Mouse (Mus musculus): ENCODE data around the gene Prune2.

DNA sequence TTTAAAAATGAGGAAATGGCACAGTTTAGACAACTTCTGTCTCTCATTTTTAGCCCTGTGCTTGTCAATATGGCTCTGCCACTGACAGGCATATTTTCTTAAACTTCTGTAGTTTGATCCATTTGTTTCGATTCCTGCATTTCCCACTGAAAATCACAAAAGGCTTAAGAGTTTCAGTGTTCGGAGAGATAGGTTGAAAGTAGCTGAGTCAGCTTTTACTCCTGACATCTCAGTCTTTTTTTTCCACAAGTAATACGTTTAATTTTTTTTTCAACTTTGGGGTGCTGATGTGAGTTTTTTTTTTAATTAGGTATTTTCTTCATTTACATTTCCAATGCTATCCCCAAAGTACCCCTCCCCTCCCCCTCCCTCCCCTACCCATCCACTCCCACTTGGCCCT lies 174.6 kb downstream of the Prune2 start:
- TF ChIP-seq CTCF (IDR thresholded peaks at IDR 0.05; ENCODE audit: control insufficient read depth, insufficient read depth, insufficient read length) (no peak), CEBPB (IDR thresholded peaks at IDR 0.05; ENCODE audit: low read depth) (no peak), USF1 (IDR thresholded peaks at IDR 0.05; ENCODE audit: low read depth) (no peak), MYOG (IDR thresholded peaks at IDR 0.05; ENCODE audit: control insufficient read depth, extremely low read depth, insufficient read length) (no peak), FOSL1 (IDR thresholded peaks at IDR 0.05; ENCODE audit: insufficient read depth, low read length, poor library complexity, severe bottlenecking) (no peak)
